Mouse (Mus musculus): ENCODE measurements at regions not wholly inside any gene's neighbourhood (a gene's known extent, or its start where the extent isn't known, plus 50 kb on each side); places are given as distances from the start of the nearest gene placed in this dataset.
A peak's percentile ranks its signal among the peaks of the same experiment; 100 is the strongest.

DNA sequence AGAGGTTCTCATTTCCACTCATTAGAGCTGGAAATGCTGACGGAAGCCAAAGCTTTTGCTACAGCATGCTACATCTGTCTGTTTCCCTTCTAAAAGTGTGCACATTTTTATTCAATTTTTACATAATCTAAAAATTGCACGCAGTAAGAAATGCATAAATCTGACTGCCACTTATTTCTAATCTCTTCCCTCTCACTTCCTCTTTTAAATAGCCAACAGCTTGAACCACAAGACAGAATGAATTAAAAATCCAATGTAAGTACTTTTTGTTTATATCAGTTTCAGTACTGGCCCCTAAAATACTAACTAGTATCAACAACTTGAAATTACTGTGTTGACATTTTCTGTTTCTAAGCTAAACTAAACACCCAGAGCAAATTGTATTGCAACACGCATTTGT lies 361.3 kb upstream of the Nt5c1b start:
- no peak for DNase-seq (ENCODE audit: low spot score in 2 of 2)
- intact Hi-C loops (cut with DNase I) = no loop called here

DNA sequence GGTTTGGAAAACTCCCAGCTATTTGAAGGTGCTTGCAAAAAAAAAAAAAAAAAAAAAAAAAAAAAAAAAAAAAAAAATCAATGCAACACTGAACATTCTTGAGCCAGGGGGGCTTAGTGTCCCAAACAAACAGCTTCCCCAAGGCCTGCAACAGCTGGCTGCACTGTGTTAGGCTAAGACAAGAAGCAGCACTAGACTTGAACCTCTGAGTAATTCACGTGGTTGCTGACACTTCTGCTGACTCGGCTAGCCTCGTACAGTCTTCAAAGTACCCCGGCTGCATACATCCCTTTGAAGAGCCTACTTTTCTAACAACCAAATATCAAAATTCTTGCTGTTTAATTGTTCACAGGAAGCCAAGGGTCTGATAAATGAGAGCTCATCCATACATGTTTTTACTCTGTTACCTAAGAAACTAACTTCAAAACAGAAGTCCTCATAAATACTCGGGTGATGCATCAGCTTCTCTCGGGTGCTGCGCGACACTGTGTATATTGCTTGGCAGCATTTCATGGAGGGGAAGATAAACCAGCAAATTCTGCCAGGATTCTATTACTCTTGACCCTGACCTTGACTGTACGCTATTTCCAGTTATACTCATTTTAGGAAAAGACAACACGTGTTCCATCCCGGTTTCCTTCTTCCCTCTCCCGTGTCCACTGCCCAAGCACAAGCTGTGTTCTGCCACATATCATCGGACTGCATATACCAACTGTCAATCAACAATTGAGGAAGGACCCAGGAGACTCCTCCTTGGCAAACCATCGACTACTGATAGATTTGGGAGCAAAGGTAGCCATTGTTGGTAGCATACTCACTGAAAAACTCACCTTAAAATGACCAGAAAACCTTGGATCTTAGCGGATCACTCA lies 352.8 kb upstream of the Nt5c1b start:
- intact Hi-C loops (cut with DNase I) = no loop called here
- DNase-seq (ENCODE audit: low spot score in 2 of 2) = no peak

DNA sequence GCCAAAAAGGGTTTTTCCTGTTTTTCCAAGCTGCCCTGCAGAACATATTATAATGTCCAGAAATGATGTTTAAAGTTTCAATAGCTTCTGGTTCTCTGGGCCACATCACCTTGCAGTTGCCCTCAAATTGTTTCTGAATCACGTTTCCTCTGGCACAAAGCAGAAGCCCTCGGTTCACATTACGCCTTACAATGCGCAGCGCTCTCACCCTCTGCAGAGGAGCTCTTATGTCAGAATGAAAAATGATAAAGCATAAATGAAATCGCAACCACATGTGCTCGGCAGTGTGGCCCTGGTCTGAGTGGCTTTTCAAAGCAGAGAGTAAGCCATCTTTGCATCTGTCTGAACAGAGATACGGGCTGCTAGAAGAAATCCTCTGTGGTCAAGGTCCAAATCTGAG lies 334.3 kb upstream of the Nt5c1b start:
- no peak for DNase-seq (ENCODE audit: low spot score in 2 of 2)
- intact Hi-C loops (cut with DNase I) = no loop called here

GRCm38 (mm10) chr12:10062006-10062514 lies 307.7 kb upstream of the Nt5c1b start:
- intact Hi-C loops (cut with DNase I) = no loop called here
- DNase-seq (ENCODE audit: low spot score in 2 of 2) = no peak

GRCm38 (mm10) chr12:10078341-10078740 lies 291.4 kb upstream of the Nt5c1b start:
- intact Hi-C loops (cut with DNase I) = no loop called here
- DNase-seq (ENCODE audit: low spot score in 2 of 2) = no peak

GRCm38 (mm10) chr12:10079482-10079881 lies 290.3 kb upstream of the Nt5c1b start:
- peak; percentile 11 to 16 for DNase-seq (ENCODE audit: low spot score in 2 of 2)
- intact Hi-C loops (cut with DNase I) = no loop called here

DNA sequence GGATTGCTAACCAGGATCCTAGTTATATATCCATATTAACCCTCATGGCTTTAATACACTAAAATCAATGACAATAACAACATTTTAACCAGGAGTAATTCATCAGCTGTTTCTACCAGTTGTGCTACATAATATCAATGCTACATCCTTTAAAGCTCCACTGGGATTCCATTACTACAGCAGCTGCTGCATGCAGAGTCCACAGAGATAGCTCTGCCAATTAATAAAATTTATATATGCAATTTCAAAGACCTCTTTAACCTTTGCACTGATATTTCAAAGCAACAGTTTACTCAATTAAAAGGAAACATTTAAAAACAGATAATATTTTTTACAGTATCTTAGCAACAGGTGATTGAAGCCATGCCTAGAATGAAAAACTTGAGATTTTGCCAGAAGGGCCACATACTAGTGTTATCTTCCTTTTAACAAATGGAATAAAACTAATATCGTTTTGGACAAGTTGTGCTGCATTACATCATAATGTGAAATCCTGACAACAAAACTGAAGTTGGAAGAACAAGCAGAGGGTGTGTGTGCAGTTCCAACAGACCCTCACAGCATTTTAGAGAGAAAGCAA lies 256.8 kb upstream of the Nt5c1b start:
- intact Hi-C loops (cut with DNase I) = no loop called here
- DNase-seq (ENCODE audit: low spot score in 2 of 2) = no peak

- intact Hi-C loops (cut with DNase I) = no loop called here
- DNase-seq (ENCODE audit: low spot score in 2 of 2) = no peak
Observed at GRCm38 (mm10) chr12:10122102-10122501, 247.7 kb upstream of the Nt5c1b start.

DNA sequence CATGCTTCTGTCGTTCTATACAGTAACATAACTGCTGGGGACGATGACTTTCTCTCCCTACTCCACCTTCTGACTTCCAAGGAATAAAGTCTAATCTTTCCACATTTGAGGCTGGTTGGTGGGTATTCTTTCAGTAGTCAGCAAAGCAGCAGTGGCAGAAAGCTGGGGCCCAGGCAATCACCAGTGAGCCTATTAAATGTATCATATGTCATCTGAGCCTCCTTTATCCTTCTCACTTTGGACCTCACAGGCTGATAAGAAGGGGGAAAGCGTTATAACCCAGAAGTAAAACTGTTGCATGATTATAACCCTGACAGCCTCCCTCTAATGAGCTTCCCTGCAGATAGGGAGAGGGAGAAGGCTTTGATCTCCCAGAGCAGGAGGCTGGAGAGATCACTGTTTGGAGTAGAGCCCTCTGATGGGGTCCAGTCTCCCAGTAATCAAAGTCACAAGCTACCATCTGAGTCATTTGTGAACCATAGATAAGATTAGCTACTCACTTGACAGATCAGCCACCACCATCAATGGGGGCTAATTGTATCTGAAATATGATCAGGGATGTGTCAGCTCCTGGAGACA lies 241.7 kb upstream of the Nt5c1b start:
- intact Hi-C loops (cut with DNase I) = no loop called here
- DNase-seq (ENCODE audit: low spot score in 2 of 2) = no peak

DNA sequence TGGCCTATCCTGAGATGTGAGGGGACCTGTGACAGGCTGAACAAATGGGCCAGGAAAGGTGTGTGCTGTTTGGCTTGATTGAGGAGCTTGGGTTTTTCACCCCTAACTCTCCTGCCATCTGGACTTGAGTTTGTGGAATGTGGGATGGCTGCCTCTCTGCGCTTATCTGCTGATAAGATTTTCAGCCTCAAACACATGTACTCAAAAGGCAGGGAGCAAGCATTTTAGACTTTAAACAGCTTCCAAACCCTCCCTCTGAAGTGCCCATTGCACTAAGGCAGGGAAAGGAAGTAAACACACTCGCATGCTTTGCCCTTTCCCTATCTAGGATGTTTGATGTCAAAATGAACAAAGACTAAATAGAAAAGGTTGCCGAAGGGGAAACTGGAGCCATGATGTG lies 235.6 kb upstream of the Nt5c1b start:
- intact Hi-C loops (cut with DNase I) = no loop called here

GRCm38 (mm10) chr12:10135915-10136314 lies 233.9 kb upstream of the Nt5c1b start:
- intact Hi-C loops (cut with DNase I) = no loop called here
- DNase-seq (ENCODE audit: low spot score in 2 of 2) = no peak

More for the DNA sequence above, 235.6 kb upstream of the Nt5c1b start:
- DNase-seq (ENCODE audit: low spot score in 2 of 2) = no peak

- intact Hi-C loops (cut with DNase I) = no loop called here
- DNase-seq (ENCODE audit: low spot score in 2 of 2) = no peak
Observed at GRCm38 (mm10) chr12:10140131-10140530, 229.6 kb upstream of the Nt5c1b start.

DNA sequence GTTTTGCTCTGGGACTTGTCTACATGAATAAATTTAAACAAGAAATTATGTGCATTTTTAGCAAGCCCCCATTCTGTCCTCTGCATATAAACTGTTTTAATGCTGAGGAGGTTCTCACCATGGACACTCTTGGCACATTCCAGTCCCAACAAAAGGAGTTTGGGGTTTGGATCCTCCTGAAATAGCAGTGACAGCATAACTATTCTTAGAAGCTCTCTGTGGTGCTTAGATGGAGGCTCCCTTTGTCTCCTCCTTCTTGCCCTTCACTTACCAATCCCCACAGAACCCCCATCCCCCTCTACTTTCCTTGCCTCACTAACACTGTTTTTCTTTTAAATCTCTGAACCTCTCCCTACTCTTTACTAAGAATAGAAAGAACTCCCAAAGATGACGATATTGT lies 208.9 kb upstream of the Nt5c1b start:
- DNase-seq (ENCODE audit: low spot score in 2 of 2) = no peak

GRCm38 (mm10) chr12:10168042-10168441 lies 201.7 kb upstream of the Nt5c1b start:
- intact Hi-C loops (cut with DNase I) = no loop called here
- no peak for DNase-seq (ENCODE audit: low spot score in 2 of 2)

More for the DNA sequence above, 208.9 kb upstream of the Nt5c1b start:
- intact Hi-C loops (cut with DNase I) = no loop called here

- peak; percentile 30 to 61 for DNase-seq (ENCODE audit: low spot score in 2 of 2)
- intact Hi-C loops (cut with DNase I) = no loop called here
Observed at GRCm38 (mm10) chr12:10168581-10168980, 201.2 kb upstream of the Nt5c1b start.

GRCm38 (mm10) chr12:10178718-10179117 lies 191.1 kb upstream of the Nt5c1b start:
- intact Hi-C loops (cut with DNase I) = no loop called here
- no peak for DNase-seq (ENCODE audit: low spot score in 2 of 2)

DNA sequence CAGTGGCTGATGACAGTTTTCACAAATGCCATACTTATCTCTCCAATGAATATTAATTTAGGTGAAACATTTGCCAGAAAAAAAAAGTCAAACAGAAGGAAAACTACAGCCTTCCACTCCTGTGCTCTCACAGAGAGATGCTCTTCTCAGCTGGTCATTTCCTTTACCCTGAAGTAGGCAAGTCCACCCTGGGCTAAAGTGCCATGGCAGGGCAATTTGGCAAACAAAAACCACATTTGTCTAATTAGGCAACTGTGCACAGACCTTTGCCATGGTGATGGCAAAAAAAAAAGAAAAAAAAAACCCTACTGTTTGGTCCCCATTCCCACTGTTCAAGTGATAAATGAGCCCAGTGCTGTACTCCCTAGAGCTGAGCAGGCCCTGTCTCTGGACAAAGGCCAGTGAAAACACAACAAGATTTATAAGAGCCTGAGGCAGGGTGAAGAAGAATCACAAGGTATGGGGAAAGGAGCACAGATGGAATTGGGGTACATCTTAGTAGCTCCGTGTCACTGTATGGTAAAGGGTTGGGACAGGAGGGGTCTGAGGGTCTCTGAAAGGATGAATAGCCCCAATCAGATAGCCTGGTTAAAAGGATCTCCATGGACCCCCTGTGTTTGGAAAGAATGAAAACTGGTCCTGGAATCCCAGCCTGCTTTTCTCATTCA lies 190.5 kb upstream of the Nt5c1b start:
- no peak for DNase-seq (ENCODE audit: low spot score in 2 of 2)
- intact Hi-C loops (cut with DNase I) = no loop called here

- intact Hi-C loops (cut with DNase I) = no loop called here
- DNase-seq (ENCODE audit: low spot score in 2 of 2) = no peak
Observed at GRCm38 (mm10) chr12:10179815-10180468, 189.8 kb upstream of the Nt5c1b start.

DNA sequence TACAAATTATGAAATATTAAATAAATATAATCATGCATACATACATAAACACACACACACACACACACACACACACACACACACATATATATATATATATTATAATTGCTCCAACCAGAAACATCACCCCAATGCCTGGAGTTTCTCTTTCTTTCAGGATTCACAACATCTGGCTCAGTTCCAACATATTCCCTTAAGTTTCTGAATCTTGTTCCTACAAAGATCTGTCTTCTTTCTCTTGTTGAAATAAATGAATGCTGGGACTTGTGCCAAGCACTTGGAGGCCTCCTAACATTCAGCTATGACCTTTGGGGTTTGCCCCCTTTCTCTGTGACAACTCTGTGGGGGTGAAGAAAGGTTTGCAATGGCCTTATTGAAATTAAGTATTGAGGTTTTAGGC lies 187.2 kb upstream of the Nt5c1b start:
- DNase-seq (ENCODE audit: low spot score in 2 of 2) = no peak
- intact Hi-C loops (cut with DNase I) = no loop called here

GRCm38 (mm10) chr12:10186576-10186975 lies 183.2 kb upstream of the Nt5c1b start:
- intact Hi-C loops (cut with DNase I) = no loop called here
- DNase-seq (ENCODE audit: low spot score in 2 of 2) = no peak
